Mouse (Mus musculus): ENCODE measurements around the gene Pcx.

GRCm38 (mm10) chr19:4646917-4647492 is 136.7 kb downstream of the Pcx start:
- TF ChIP-seq CTCF (IDR thresholded peaks at IDR 0.05) (no peak), EP300 (IDR thresholded peaks at IDR 0.05) (no peak)
